Mouse (Mus musculus) kidney, adult 11 months (tissue): Measurements from ENCODE around the gene Tubgcp5.
"Not testable (repeated sequence)": the region's sequence is repeated elsewhere in the genome, so short reads cannot be mapped to it uniquely, and the experiment has no call there.

Experiments used
- DNase-seq: peaks from one replicate; pipeline ENCODE4 v3.0.0; 2022

Tubgcp5 gene

DNA sequence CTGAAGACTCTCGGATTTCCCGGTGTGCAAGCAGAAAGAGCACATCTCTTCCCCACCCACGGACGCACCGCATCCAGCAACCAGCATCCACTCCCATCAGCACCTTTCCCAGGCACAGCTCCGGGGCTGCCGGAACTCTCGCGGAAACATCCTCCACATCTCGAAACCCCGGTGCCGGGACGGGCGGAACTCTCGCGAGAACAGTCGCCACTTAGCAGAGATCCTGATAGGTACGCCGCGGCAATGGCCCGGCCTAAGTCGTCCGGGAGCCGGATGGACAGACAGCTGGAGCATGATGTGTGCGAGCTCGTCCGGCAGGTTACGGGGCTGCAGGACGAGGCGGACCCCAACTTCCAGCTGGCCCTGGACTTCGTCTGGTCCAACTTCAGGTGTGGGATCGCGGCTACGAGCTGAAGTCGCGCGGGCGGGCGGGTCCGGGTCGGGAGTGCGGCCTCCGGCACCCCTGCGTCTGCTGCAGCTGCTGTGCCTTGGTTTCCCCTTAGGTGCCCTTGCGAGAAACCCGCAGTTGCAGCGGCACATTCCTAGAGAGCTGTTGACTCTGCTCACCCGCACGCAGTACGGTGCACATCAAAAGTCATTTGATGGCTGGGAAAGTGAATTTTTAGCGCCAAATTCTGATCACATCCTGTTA lies at the start of gene Tubgcp5:
Gene Tubgcp5 (plus strand): TSS at position 203 of the 652 bp plus-strand sequence.
- DNase-seq, result peak; percentile 97

DNA sequence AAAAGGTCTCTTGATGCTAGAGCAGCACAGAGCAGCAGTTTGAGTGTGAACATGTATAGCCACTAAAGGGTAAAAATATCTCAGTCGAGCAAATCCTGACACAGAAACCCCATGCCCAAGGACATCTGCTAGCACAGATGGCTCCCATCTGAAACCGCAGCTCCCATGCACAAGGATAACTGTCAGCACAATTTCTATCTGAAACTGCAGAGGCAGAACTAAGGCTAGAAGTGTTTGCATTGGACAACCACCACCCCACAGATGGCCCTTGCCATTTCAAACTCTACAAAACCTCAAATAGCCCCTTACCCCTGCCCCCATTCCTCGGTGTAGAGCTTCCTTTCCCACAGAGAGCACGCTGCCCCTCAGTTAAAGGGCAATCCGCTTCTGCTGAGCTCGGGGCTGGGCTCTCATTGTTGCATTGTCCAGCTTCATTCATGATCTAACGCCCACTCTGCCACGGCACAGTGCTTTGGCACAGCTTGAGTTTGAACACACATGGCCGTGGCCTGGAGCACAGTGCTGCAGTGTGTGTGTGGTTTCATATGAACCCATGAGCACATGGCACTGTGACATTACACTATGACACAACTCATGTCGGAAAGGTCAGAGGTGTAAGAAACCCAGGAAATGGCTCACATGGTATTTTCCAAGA lies 49.3 kb upstream of the Tubgcp5 start:
- no peak for DNase-seq

DNA sequence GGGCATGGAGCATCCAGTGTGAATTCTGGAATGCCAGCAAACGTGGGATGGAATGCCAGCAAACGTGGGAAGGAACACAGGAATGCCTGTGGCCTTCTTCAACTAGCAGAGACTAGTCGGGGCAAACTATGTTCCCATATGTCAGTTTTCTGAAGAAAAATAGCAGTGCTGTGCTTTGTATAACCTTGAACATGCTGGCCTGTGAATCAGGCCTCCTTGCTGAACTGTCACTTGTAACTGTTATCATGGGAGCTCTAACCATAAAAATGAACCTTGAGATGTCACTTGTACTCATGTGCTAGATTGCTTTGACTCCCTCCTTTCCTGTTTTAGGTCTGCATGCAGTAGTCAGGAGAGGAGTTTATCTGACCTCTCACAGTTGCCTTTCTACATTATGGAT lies 43.1 kb upstream of the Tubgcp5 start:
- no peak for DNase-seq

DNA sequence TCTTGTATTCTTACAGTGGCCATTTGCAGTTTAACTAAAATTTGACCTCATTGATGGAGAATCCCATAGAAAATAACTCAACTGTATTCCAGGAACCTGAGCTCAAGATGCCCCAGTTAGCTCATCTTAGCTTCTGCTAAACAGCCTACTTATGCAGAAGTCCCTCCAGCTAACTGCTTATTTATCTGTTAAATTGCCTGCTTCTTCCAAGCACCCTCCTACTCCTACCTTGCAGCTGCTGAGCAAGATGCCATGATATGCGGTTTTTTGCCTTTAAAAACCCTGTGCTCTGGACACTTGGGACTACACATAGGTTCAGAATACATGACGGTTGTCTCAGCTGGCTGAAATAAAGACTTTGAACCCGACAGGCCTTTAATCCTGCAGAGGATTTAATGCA lies 34.6 kb upstream of the Tubgcp5 start:
- no peak for DNase-seq

DNA sequence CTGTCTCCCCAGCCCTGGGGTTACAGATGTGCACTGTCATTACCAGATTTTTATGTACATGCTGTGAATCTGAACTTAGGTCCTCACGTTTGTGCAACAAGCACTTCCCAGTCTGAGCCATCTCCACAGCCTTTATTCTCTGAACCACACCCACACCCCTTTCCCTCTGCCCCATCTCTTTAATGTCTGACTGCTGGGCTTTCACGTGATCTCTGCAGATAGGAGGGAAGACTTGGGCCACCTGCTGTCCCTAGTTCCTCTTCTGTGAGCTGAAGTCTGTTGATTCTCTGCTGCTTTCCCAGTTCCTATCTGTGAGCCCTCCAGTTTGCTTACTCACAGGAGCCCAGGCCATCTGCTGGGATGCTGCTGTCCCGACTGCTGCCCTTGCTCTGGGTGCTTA lies 26.0 kb upstream of the Tubgcp5 start, which contains the start of gene Siglech:
Gene Siglech (plus strand): TSS at position 253 of the 400 bp plus-strand sequence.
- DNase-seq, result no peak

DNA sequence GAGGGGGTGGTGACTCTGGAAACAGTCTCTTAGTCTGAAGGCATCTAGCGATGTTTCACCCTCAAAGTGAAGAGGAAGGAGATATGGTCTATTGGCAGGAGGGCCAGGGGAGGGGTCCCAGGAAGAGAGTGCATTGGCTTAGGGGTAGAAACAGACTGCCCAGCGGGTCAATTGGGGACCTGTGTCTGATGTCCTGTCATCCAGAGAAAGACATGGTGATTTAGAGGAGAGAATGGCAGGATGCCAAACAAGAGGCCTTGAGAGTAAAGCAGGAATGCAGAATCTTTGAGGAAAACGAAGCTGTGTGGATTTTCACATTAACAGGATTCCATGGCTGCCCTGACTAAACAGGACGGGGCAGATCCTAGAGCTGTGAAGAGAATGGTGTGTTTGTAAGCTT lies 13.9 kb upstream of the Tubgcp5 start:
- DNase-seq, result no peak

- no peak for DNase-seq
Measured at GRCm38 (mm10) chr7:55782493-55782892, 11.5 kb upstream of the Tubgcp5 start.

DNA sequence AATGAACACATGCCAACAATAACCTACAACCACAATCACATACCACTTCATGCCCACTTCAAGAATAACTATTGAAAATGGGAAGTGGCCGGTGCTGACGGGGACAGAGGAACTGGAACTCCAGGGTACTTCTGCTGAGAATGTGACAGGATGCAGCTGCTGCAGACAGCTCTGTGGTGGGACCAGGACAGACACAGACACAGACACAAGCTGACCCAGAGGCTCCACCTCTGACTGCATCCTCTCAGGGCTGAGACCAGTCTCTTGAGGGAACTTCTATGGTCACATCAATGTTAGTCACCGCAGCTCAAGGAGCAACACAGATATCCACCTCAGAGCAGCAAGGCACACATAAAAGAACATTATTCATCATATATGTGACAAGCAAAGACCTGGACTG lies 9.4 kb upstream of the Tubgcp5 start:
- no peak for DNase-seq

DNA sequence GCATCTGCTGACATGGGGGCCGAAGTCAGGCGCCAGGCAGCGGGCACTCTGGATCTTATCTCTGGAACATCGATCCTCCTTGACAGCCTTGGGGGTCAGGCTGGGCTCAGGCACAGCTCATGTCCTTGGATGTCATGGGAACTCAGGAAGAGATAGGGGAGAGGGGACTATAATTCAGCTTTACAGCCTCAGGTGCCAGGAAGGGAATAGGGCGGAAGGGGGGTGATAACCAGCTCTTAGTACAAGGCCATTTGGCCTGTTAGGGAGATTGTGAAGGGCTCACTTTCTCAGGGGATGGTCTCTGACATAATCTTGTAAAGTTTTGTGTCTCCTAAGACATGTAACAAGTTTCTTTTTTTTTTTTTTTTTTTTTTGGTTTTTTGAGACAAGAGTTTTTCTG lies 3.4 kb upstream of the Tubgcp5 start:
- not testable (repeated sequence) for DNase-seq

DNA sequence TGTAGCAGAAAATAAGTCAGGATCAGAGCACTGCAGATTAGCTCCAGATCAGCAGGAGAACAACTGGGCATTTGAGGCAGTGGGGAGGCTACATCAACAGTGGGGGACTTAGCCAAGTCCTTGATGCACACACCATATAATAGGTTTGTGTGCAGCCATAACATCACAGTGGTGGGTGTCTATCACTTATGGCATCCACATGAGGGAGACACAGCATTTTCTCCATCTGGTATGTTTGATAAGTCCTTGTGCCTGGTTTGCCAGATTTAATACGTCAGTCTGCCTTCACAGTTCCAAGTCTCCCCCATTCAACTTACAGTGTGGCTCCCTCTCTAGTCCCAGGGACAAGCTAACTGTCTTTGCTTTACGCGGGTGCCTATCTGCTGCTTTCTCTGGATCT lies 1.7 kb upstream of the Tubgcp5 start:
- DNase-seq, result no peak

GRCm38 (mm10) chr7:55793236-55793951 lies 560 bp upstream of the Tubgcp5 start:
- DNase-seq, result no peak

DNA sequence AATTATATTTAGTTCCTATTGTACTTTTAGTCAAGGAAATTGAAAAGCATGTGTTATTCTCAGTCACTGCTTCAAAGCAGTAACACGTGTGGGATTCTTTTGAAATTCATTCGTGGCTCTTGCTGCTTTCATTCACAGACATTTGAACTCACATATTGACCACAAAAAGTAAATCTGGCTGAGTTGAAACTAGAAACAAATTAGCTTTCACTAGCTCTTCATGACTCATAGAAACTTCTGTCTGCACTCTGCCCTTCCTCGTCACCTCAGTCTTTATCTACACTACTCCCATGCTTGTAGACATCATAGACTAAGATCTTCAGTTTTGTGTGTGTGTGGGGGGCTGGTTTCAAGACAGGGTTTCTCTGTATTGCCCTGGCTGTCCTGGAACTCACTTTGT lies 6.0 kb downstream of the Tubgcp5 start:
- DNase-seq, result no peak

DNA sequence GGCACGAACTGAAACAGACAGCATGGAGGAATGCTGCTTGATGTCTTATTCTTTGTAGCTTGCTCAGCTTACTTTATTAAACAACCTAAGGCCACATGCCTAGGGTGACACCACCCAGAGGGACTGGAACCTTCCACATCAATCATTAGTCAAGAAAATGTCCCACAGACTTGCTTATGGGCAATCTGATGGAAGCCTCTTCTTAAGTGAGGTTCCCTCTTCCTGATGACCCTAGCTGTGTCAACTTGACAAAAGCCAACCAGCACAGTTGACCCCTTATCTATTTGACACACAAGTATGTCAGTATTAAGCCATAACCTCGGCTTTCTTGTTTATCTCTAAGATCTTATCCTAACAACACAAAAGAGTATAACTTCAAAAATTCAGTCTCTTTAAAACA lies 16.0 kb downstream of the Tubgcp5 start:
- no peak for DNase-seq

DNA sequence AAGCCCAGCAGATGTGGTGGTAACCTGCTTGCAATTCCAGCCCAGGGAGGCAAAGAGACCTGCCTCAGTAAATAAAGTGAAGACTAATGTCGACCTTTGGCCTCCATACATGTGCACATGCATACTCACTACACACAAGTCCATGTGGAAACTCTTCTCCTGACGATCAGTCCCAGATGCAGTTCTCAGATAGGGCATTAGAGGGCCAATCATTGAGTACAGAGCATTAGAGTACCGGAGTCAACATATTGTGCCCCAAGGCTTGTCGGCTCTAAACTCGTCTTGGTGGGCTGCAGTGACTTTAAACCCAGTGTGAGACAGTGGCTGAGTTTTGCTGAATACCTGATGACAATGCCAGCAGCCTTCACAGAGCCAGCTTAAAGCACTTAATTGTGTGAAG lies 30.5 kb downstream of the Tubgcp5 start:
- DNase-seq, result no peak

GRCm38 (mm10) chr7:55827551-55827950 lies 33.6 kb downstream of the Tubgcp5 start:
- no peak for DNase-seq

DNA sequence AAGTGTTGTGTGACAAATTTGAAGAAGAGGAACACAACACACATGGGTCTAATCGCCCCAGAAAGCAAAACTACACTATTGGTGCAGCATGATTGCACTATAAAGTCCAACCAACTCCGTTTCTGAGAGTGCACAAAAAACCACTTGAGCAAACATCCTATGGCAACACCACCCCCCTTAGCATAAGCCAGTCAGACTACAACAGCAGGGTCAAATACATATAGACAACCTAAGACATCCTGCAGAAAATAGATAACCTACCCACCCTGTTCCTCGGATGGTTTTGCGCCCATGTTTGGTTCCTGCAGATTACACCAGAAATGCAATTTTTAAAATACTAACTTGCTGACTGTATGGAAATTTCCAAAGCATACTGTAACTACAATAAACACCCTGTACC lies 42.9 kb downstream of the Tubgcp5 start:
- DNase-seq, result no peak

DNA sequence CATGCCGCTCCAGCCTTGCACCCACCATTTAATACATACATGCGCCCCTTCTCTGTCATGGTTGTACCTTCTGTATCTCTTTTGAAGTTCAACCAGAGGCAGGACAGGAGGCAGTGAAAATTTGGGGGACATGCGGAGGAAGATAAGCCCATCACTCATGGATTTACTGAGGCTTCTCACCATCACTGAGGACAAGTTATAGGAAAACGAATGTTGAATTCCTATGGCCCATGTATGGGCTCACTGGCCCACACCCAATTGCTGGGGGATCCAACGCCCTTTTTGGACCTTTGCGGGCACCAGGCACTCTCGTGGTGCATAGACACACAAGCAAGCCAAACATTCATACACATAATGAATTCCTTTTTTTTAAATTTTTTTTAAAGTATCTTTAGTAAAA lies 47.5 kb downstream of the Tubgcp5 start, which contains the start of gene Cyfip1:
Gene Cyfip1 (plus strand): TSS at position 301 of the 400 bp plus-strand sequence.
- DNase-seq, result no peak

GRCm38 (mm10) chr7:55841977-55842503 lies 48.1 kb downstream of the Tubgcp5 start:
- DNase-seq, result peak; percentile 95

- no peak for DNase-seq
Measured at GRCm38 (mm10) chr7:55842504-55843152, 48.7 kb downstream of the Tubgcp5 start.

DNA sequence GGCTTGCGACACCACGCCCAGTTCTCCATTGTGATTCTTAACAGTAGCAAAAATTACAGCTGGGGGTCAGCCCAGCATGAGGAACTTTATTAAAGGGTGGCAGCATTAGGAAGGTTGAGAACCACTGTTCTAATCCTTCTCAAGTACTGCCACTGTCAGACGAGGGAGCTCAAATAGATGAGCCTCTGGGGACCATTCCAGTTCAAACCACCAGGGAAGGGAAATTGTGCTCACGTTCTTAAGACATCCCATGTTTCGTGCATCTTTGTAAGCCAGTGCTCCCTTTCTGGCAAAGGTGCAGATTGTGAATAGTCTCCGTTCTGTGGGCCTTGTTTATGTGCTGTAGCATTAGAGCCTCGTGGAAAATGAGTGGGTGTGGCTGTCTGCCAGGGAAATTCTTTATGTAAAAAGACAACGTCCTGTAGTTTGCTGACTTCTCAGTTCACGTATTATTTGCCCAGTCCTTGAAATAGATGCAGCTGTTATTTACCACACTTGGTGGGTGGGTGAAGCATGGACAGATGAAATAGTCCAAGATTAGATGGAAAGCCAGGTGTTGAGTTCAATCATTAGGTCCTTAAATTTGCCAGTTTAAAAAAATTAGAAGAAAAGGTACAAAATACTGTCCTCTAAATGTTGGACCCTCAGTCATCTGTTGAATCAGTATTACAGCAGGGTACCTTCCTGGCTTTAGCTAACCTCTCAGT lies 52.8 kb downstream of the Tubgcp5 start:
- no peak for DNase-seq

DNA sequence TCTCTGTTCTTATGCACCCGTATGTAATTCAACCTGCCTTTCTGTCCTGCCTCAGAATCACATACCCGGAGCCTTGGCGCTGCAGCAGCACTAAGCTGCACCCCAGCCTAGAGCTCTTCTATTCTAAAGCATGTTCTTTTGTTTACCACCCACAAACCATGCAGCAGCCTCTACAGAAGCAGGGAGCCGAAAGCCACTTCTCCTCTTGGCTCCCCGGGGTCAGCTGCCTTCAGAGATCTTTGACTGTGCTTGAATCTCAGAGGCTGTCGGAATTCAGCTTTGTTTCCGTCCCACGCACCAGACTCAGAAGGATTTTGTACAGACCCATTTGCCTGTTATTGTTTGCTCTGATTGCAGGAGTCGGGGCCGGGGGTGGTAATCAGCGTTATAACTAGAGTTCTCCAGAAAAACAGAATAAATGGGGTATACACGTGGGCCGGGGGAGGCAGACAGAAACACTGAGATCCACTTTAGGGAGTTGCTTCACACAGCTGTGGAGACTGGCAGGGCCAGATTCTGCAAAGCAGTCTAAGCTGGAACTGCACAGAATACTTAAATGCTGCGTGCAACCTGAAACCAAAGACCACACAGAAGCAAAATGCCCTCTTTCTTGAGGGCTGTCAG lies 56.1 kb downstream of the Tubgcp5 start:
- DNase-seq, result no peak

DNA sequence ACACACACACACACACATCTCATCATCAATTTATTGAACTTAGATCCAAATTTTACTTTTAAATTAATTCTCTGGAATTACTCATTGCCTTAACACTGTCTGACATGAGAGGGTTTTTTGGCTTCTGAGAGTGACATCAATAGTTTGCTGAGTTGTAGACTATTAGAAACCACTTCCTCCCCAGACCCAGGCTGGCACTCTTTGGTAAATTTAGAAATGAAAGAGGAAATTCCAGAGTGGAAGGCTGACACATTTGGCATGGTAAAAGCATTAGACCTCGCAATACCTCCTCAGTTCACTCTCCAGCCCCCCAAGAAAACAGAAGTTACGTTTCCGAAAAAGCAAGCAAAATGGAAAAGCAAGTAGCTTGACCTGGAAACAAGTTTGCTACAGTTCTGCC lies 58.8 kb downstream of the Tubgcp5 start:
- no peak for DNase-seq
